Mouse (Mus musculus) myocyte (in vitro differentiated cells): Measurements from ENCODE around the gene Tnfrsf13b. TPM values are rescaled to one million over a fixed set of nuclear protein-coding genes. Genes with fewer than 3 reads are reported as not detected.

ENCODE experiments used
- H3K27me3 ChIP-seq: one replicate; pipeline ENCODE4 v1.6.1; 2011; ENCODE audit not compliant: control insufficient read depth, insufficient read depth, insufficient read length
- H3K36me3 ChIP-seq: one replicate; pipeline ENCODE4 v1.6.1; 2011; ENCODE audit not compliant: control insufficient read depth, insufficient read depth
- H3K4me2 ChIP-seq: one replicate; pipeline ENCODE4 v1.6.1; 2011; ENCODE audit warnings: low read depth, control low read depth
- H3K4me3 ChIP-seq: one replicate; pipeline ENCODE4 v1.5.1; 2011; ENCODE audit warnings: mild to moderate bottlenecking, control low read depth, moderate library complexity
- H3K79me2 ChIP-seq: one replicate; pipeline ENCODE4 v1.6.1; 2011; ENCODE audit not compliant: control insufficient read depth, insufficient read depth
- H3ac ChIP-seq: one replicate; pipeline ENCODE4 v1.6.1; 2011; ENCODE audit not compliant: control insufficient read depth, insufficient read length
- CEBPB ChIP-seq: IDR thresholded peaks from 2 replicates; pipeline ENCODE4 v1.6.1; 2011; ENCODE audit warnings: mild to moderate bottlenecking, moderate library complexity; ENCODE audit not compliant: poor library complexity, insufficient read depth, severe bottlenecking
- E2F4 ChIP-seq: IDR thresholded peaks from one replicate; pipeline ENCODE4 v1.6.1; 2011; ENCODE audit warnings: mild to moderate bottlenecking, control low read depth, moderate library complexity; ENCODE audit not compliant: insufficient read depth
- MAX ChIP-seq: IDR thresholded peaks from one replicate; pipeline ENCODE4 v1.6.1; 2011; ENCODE audit warnings: low read depth, mild to moderate bottlenecking, control low read depth
- MYOD1 ChIP-seq, 3 experiments: IDR thresholded peaks; one replicate each; pipeline ENCODE4 v1.6.1; 2011; ENCODE audit warnings: control low read depth in 2 of 3, low read depth in 2 of 3, mild to moderate bottlenecking in 2 of 3, moderate library complexity in 1 of 3; ENCODE audit not compliant: insufficient read length in 2 of 3, control insufficient read depth in 1 of 3
- MYOG ChIP-seq, 3 experiments: IDR thresholded peaks; one replicate each; pipeline ENCODE4 v1.6.1; 2011; ENCODE audit warnings: control low read depth in 2 of 3, low read depth in 2 of 3, mild to moderate bottlenecking in 2 of 3; ENCODE audit not compliant: insufficient read length in 2 of 3, control insufficient read depth in 1 of 3, insufficient read depth in 1 of 3
- POLR2A ChIP-seq: IDR thresholded peaks from one replicate; pipeline ENCODE4 v1.6.1; 2011; ENCODE audit warnings: low read depth, mild to moderate bottlenecking, control low read depth, moderate library complexity; ENCODE audit not compliant: insufficient read length
- POLR2AphosphoS2 ChIP-seq: IDR thresholded peaks from one replicate; pipeline ENCODE4 v1.6.1; 2011; ENCODE audit warnings: low read depth, control low read depth; ENCODE audit not compliant: insufficient read length
- REST ChIP-seq: IDR thresholded peaks from one replicate; pipeline ENCODE4 v1.6.1; 2011; ENCODE audit warnings: mild to moderate bottlenecking, control low read depth, moderate library complexity; ENCODE audit not compliant: insufficient read depth, insufficient read length
- SRF ChIP-seq: IDR thresholded peaks from one replicate; pipeline ENCODE4 v1.6.1; 2011; ENCODE audit warnings: low read depth; ENCODE audit not compliant: control insufficient read depth, insufficient read length
- TCF12 ChIP-seq: IDR thresholded peaks from one replicate; pipeline ENCODE4 v1.6.1; 2011; ENCODE audit warnings: mild to moderate bottlenecking, control low read depth; ENCODE audit not compliant: poor library complexity, insufficient read depth, severe bottlenecking
- TCF3 ChIP-seq: IDR thresholded peaks from one replicate; pipeline ENCODE4 v1.6.1; 2011; ENCODE audit warnings: low read depth, control low read depth; ENCODE audit not compliant: insufficient read length
- USF1 ChIP-seq: IDR thresholded peaks from one replicate; pipeline ENCODE4 v1.6.1; 2011; ENCODE audit warnings: low read depth, mild to moderate bottlenecking, control low read depth, moderate library complexity
- polyA plus RNA-seq: library from polyadenylated mRNA; unstranded; fragments of >200 nt; fragmentation: generic; extraction: Trizol; gene quantifications from one replicate; pipeline ENCODE4 v1.2.1, GENCODE M21; 2012; ENCODE audit warnings: missing spikeins

Gene Tnfrsf13b
- polyA plus RNA-seq, 1 experiment = 0.04 TPM

GRCm38 (mm10) chr11:61155727-61156126, 29.2 kb downstream of the Tnfrsf13b start:
- H3K79me2 ChIP-seq = no peaks in the 10 kb centered on the region
- no peak overlapping the region for H3ac ChIP-seq
- no peak for TF ChIP-seq SRF
- TF ChIP-seq TCF12 = no peak
- TF ChIP-seq MYOD1 (IDR thresholded peaks at IDR 0.05; ENCODE audit: control insufficient read depth in 1 of 3, insufficient read length in 2 of 3, low read depth in 2 of 3) = no peak
- TF ChIP-seq E2F4 = no peak
- TF ChIP-seq MAX = no peak
- no peak for TF ChIP-seq REST
- no peak for TF ChIP-seq CEBPB
- TF ChIP-seq MYOG (IDR thresholded peaks at IDR 0.05; ENCODE audit: control insufficient read depth in 1 of 3, insufficient read depth in 1 of 3, insufficient read length in 2 of 3, low read depth in 2 of 3) = no peak
- TF ChIP-seq USF1 = no peak
- TF ChIP-seq TCF3 = no peak
- no peak for TF ChIP-seq POLR2A
- H3K4me3 ChIP-seq = no peak overlapping the region
- H3K36me3 ChIP-seq = peaks cover 68% of the 10 kb centered on the region
- H3K27me3 ChIP-seq = no peaks in the 10 kb centered on the region
- no peak overlapping the region for H3K4me2 ChIP-seq

- H3ac ChIP-seq = no peak overlapping the region
- no peak overlapping the region for H3K4me3 ChIP-seq
- peaks cover 72% of the 10 kb centered on the region for H3K36me3 ChIP-seq
- H3K27me3 ChIP-seq = no peaks in the 10 kb centered on the region
- H3K79me2 ChIP-seq = no peaks in the 10 kb centered on the region
- H3K4me2 ChIP-seq = no peak overlapping the region
- TF ChIP-seq TCF3 (no peak), POLR2AphosphoS2 (no peak)
Measured at GRCm38 (mm10) chr11:61158141-61158540, 31.6 kb downstream of the Tnfrsf13b start.

GRCm38 (mm10) chr11:61159796-61160732, 33.5 kb downstream of the Tnfrsf13b start:
- TF ChIP-seq REST (no peak), USF1 (no peak), MAX (no peak), SRF (no peak), POLR2AphosphoS2 (no peak), CEBPB (no peak), TCF3 (no peak), POLR2A (no peak), TCF12 (no peak), E2F4 (no peak), MYOD1 (IDR thresholded peaks at IDR 0.05; ENCODE audit: control insufficient read depth in 1 of 3, insufficient read length in 2 of 3, low read depth in 2 of 3) (no peak)
- no peak overlapping the region for H3ac ChIP-seq

GRCm38 (mm10) chr11:61161121-61161520, 34.6 kb downstream of the Tnfrsf13b start:
- H3K4me3 ChIP-seq = no peak overlapping the region
- H3K27me3 ChIP-seq = no peaks in the 10 kb centered on the region
- H3ac ChIP-seq = no peak overlapping the region
- peaks cover 81% of the 10 kb centered on the region for H3K36me3 ChIP-seq
- no peak overlapping the region for H3K4me2 ChIP-seq
- H3K79me2 ChIP-seq = no peaks in the 10 kb centered on the region
- no peak for TF ChIP-seq USF1
- TF ChIP-seq REST = no peak
- TF ChIP-seq CEBPB = no peak

More at GRCm38 (mm10) chr11:61159796-61160732, 33.5 kb downstream of the Tnfrsf13b start:
- H3K36me3 ChIP-seq = peaks cover 77% of the 10 kb centered on the region
- no peak overlapping the region for H3K4me3 ChIP-seq
- H3K4me2 ChIP-seq = no peak overlapping the region
- H3K27me3 ChIP-seq = no peaks in the 10 kb centered on the region
- H3K79me2 ChIP-seq = no peaks in the 10 kb centered on the region

GRCm38 (mm10) chr11:61162776-61163175, 36.2 kb downstream of the Tnfrsf13b start:
- Histone ChIP-seq H3K27me3 (no peaks in the 10 kb centered on the region), H3K79me2 (no peaks in the 10 kb centered on the region), H3K4me3 (no peak overlapping the region), H3K36me3 (peaks cover 74% of the 10 kb centered on the region), H3ac (no peak overlapping the region), H3K4me2 (no peak overlapping the region)
- no peak for TF ChIP-seq SRF
- TF ChIP-seq CEBPB = no peak
- TF ChIP-seq MYOG (IDR thresholded peaks at IDR 0.05; ENCODE audit: control insufficient read depth in 1 of 3, insufficient read depth in 1 of 3, insufficient read length in 2 of 3, low read depth in 2 of 3) = no peak
- TF ChIP-seq TCF3 = no peak
- TF ChIP-seq MYOD1 (IDR thresholded peaks at IDR 0.05; ENCODE audit: control insufficient read depth in 1 of 3, insufficient read length in 2 of 3, low read depth in 2 of 3) = no peak
- no peak for TF ChIP-seq E2F4
- no peak for TF ChIP-seq POLR2AphosphoS2
